Mouse (Mus musculus): Measurements from ENCODE around the gene Olfr1484. TPM values are rescaled to one million over a fixed set of nuclear protein-coding genes. Genes with fewer than 3 reads are reported as not detected.

Olfr1484 gene
- not detected for polyA plus RNA-seq (2015; fragmentation: Illumina TruSeq; extraction: RNeasy Lipid Tissue Mini Kit (QIAGEN cat#74804); ENCODE audit: insufficient read depth, low replicate concordance)

DNA sequence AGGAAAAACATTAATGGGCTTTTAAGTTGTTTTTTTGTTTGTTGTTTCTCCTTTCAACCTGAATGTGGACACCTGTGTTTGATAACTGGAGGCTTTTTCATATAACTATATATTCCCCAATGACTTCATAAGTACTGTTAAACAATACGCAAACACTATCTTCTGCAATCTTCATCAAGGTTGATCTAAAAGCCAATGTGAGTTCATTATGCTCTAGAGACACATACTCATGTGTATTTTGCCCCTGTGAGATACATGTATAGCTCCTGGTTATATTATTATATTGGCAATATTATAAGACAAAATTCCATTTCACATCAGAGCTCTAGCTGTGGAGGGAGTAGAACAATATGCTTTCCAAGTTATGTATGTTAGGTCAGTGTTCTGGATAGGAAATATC is at the start of gene Olfr1484:
TSS of gene Olfr1484 (plus strand) at position 301 of the 400 bp plus-strand sequence.

GRCm38 (mm10) chr19:13617075-13617474 is 33.8 kb downstream of the Olfr1484 start, which contains the start of gene Olfr1487:
TSS of gene Olfr1487 (plus strand) at chr19:13617375.

DNA sequence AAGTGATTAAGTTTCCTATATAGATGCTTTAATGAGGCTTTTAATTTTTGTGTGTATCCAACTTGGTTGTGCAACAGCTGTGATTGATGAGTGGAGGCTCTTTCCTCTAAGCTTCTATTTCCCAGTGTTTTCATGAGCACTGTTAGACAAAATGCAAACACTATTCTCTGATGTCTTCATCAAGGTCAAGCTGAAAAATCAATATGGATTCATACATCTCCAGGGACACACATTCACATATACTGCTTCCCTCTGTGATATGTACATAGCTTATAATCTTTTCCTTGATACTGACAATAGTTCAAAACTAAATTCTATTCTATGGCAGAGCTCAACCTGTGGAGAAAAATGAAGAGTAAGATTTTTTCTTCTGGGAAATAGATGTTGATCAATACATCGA is 48.0 kb downstream of the Olfr1484 start, which contains the start of gene Olfr1489:
TSS of gene Olfr1489 (plus strand) at position 301 of the 400 bp plus-strand sequence.

Other genes starting within 250 kb of the Olfr1484 start
- not detected for gene Olfr1466, start 244.6 kb upstream of the Olfr1484 start, polyA plus RNA-seq (2015; fragmentation: Illumina TruSeq; extraction: RNeasy Lipid Tissue Mini Kit (QIAGEN cat#74804); ENCODE audit: insufficient read depth, low replicate concordance)
- not detected for gene Olfr1467, start 221.3 kb upstream of the Olfr1484 start, polyA plus RNA-seq (2015; fragmentation: Illumina TruSeq; extraction: RNeasy Lipid Tissue Mini Kit (QIAGEN cat#74804); ENCODE audit: insufficient read depth, low replicate concordance)
- gene Olfr1469, start 175.7 kb upstream of the Olfr1484 start, polyA plus RNA-seq (2015; fragmentation: Illumina TruSeq; extraction: RNeasy Lipid Tissue Mini Kit (QIAGEN cat#74804); ENCODE audit: insufficient read depth, low replicate concordance), result not detected
- not detected for gene Olfr1471, start 140.1 kb upstream of the Olfr1484 start, polyA plus RNA-seq (2015; fragmentation: Illumina TruSeq; extraction: RNeasy Lipid Tissue Mini Kit (QIAGEN cat#74804); ENCODE audit: insufficient read depth, low replicate concordance)
- not detected for gene Olfr1472, start 127.4 kb upstream of the Olfr1484 start, polyA plus RNA-seq (2015; fragmentation: Illumina TruSeq; extraction: RNeasy Lipid Tissue Mini Kit (QIAGEN cat#74804); ENCODE audit: insufficient read depth, low replicate concordance)
- not detected for gene Olfr1474, start 113.9 kb upstream of the Olfr1484 start, polyA plus RNA-seq (2015; fragmentation: Illumina TruSeq; extraction: RNeasy Lipid Tissue Mini Kit (QIAGEN cat#74804); ENCODE audit: insufficient read depth, low replicate concordance)
- gene Olfr1475, start 103.3 kb upstream of the Olfr1484 start, polyA plus RNA-seq (2015; fragmentation: Illumina TruSeq; extraction: RNeasy Lipid Tissue Mini Kit (QIAGEN cat#74804); ENCODE audit: insufficient read depth, low replicate concordance), result not detected
- gene Olfr1477, start 83.0 kb upstream of the Olfr1484 start, polyA plus RNA-seq (2015; fragmentation: Illumina TruSeq; extraction: RNeasy Lipid Tissue Mini Kit (QIAGEN cat#74804); ENCODE audit: insufficient read depth, low replicate concordance), result not detected
- gene Olfr1480, start 55.6 kb upstream of the Olfr1484 start, polyA plus RNA-seq (2015; fragmentation: Illumina TruSeq; extraction: RNeasy Lipid Tissue Mini Kit (QIAGEN cat#74804); ENCODE audit: insufficient read depth, low replicate concordance), result not detected
- not detected for gene Olfr1487, start 33.9 kb downstream of the Olfr1484 start, polyA plus RNA-seq (2015; fragmentation: Illumina TruSeq; extraction: RNeasy Lipid Tissue Mini Kit (QIAGEN cat#74804); ENCODE audit: insufficient read depth, low replicate concordance)
- not detected for gene Olfr1489, start 48.1 kb downstream of the Olfr1484 start, polyA plus RNA-seq (2015; fragmentation: Illumina TruSeq; extraction: RNeasy Lipid Tissue Mini Kit (QIAGEN cat#74804); ENCODE audit: insufficient read depth, low replicate concordance)
- gene Olfr1490, start 67.6 kb downstream of the Olfr1484 start, polyA plus RNA-seq (2015; fragmentation: Illumina TruSeq; extraction: RNeasy Lipid Tissue Mini Kit (QIAGEN cat#74804); ENCODE audit: insufficient read depth, low replicate concordance), result not detected
- not detected for gene Olfr1491, start 113.8 kb downstream of the Olfr1484 start, polyA plus RNA-seq (2015; fragmentation: Illumina TruSeq; extraction: RNeasy Lipid Tissue Mini Kit (QIAGEN cat#74804); ENCODE audit: insufficient read depth, low replicate concordance)
- gene Olfr1493-ps1, start 139.8 kb downstream of the Olfr1484 start, polyA plus RNA-seq (2015; fragmentation: Illumina TruSeq; extraction: RNeasy Lipid Tissue Mini Kit (QIAGEN cat#74804); ENCODE audit: insufficient read depth, low replicate concordance), result not detected
- not detected for gene Olfr1494, start 156.2 kb downstream of the Olfr1484 start, polyA plus RNA-seq (2015; fragmentation: Illumina TruSeq; extraction: RNeasy Lipid Tissue Mini Kit (QIAGEN cat#74804); ENCODE audit: insufficient read depth, low replicate concordance)
- gene Olfr1495, start 181.1 kb downstream of the Olfr1484 start, polyA plus RNA-seq (2015; fragmentation: Illumina TruSeq; extraction: RNeasy Lipid Tissue Mini Kit (QIAGEN cat#74804); ENCODE audit: insufficient read depth, low replicate concordance), result not detected
- not detected for gene Olfr1496, start 194.4 kb downstream of the Olfr1484 start, polyA plus RNA-seq (2015; fragmentation: Illumina TruSeq; extraction: RNeasy Lipid Tissue Mini Kit (QIAGEN cat#74804); ENCODE audit: insufficient read depth, low replicate concordance)
- gene Olfr1497, start 214.7 kb downstream of the Olfr1484 start, polyA plus RNA-seq (2015; fragmentation: Illumina TruSeq; extraction: RNeasy Lipid Tissue Mini Kit (QIAGEN cat#74804); ENCODE audit: insufficient read depth, low replicate concordance), result not detected
- gene Olfr1499, start 235.9 kb downstream of the Olfr1484 start, polyA plus RNA-seq (2015; fragmentation: Illumina TruSeq; extraction: RNeasy Lipid Tissue Mini Kit (QIAGEN cat#74804); ENCODE audit: insufficient read depth, low replicate concordance), result not detected
- gene Olfr1500, start 247.0 kb downstream of the Olfr1484 start, polyA plus RNA-seq (2015; fragmentation: Illumina TruSeq; extraction: RNeasy Lipid Tissue Mini Kit (QIAGEN cat#74804); ENCODE audit: insufficient read depth, low replicate concordance), result not detected

Measured in spleen, adult 10 weeks (tissue).